Mouse (Mus musculus) hindbrain, embryonic 16.5 days (tissue): ENCODE results near the gene Pnkp. TPM values are rescaled to one million over a fixed set of nuclear protein-coding genes. Genes with fewer than 3 reads are reported as not detected.

Experiments used
- ATAC-seq: fragments of 200-750 bp; cut with Nextera tagmentation; 2 replicates; pipeline ENCODE4 v1.8.0; 2017; ENCODE audit warnings: moderate TSS enrichment, moderate library complexity
- H3K27ac ChIP-seq: fragments of 300-500 bp; sonication (generic); 2 replicates; pipeline ENCODE4 v1.5.1; 2014; ENCODE audit warnings: low read depth, mild to moderate bottlenecking, control low read depth, low read length, moderate library complexity
- H3K27me3 ChIP-seq: fragments of 300-500 bp; sonication (generic); replicated peaks from 2 replicates; pipeline ENCODE4 v1.6.1; 2014; ENCODE audit warnings: low read length; ENCODE audit not compliant: control insufficient read depth, insufficient read depth
- H3K36me3 ChIP-seq: fragments of 300-500 bp; sonication (generic); 2 replicates; pipeline ENCODE4 v1.6.1; 2014; ENCODE audit warnings: mild to moderate bottlenecking, low read length, moderate library complexity, mixed read lengths; ENCODE audit not compliant: control insufficient read depth, insufficient read depth
- H3K4me1 ChIP-seq: fragments of 300-500 bp; sonication (generic); 2 replicates; pipeline ENCODE4 v1.6.1; 2014; ENCODE audit warnings: low read depth, low read length; ENCODE audit not compliant: control insufficient read depth, insufficient read depth
- H3K4me2 ChIP-seq: fragments of 300-500 bp; sonication (generic); 2 replicates; pipeline ENCODE4 v1.6.1; 2014; ENCODE audit warnings: mild to moderate bottlenecking, low read length, control low read depth, moderate library complexity
- H3K4me3 ChIP-seq: fragments of 300-500 bp; sonication (generic); 2 replicates; pipeline ENCODE4 v1.5.1; 2014; ENCODE audit warnings: mild to moderate bottlenecking, low read length, control low read depth, moderate library complexity
- H3K9ac ChIP-seq: fragments of 300-500 bp; sonication (generic); 2 replicates; pipeline ENCODE4 v1.6.1; 2014; ENCODE audit warnings: low read depth, mild to moderate bottlenecking, control low read depth, low read length, moderate library complexity
- H3K9me3 ChIP-seq: fragments of 300-500 bp; sonication (generic); 2 replicates; pipeline ENCODE4 v1.6.1; 2014; ENCODE audit warnings: mild to moderate bottlenecking, low read length, moderate library complexity; ENCODE audit not compliant: control insufficient read depth
- WGBS: fragments of 180-500 bp; shearing (Covaris S2); extraction: QIAGEN DNeasy Blood & Tissue Kit; methylation state at CpG from one replicate; pipeline ENCODE4 v1.1.7; 2014; 5-methylcytosine and 5-hydroxymethylcytosine counted together
- polyA plus RNA-seq: library from polyadenylated mRNA; unstranded; fragments of >200 nt; fragmentation: Nextera tagmentation; extraction: Ambion mirVana; gene quantifications from 2 replicates; pipeline ENCODE4 v1.2.1, GENCODE M21; 2015

Gene Pnkp
- 30.1 and 34.0 TPM in 2 replicates for polyA plus RNA-seq

GRCm38 (mm10) chr7:44857042-44857552 is at the start of gene Pnkp:
Gene Pnkp, plus strand, starts transcription at chr7:44857139.
- peak within 1 kb of the TSS; percentile 80 for H3K4me3 ChIP-seq
- H3K4me2 ChIP-seq: peak within 1 kb of the TSS; percentile 90
- H3K9me3 ChIP-seq: no peaks in the 10 kb centered on the region
- ATAC-seq: peak; percentile 73
- peaks cover 31% of the 10 kb centered on the region for H3K4me1 ChIP-seq
- under 1% methylated on average over 32 of the region's 32 CpGs for WGBS
- H3K27me3 ChIP-seq: no peaks in the 10 kb centered on the region
- peak within 1 kb of the TSS; percentile 96 for H3K27ac ChIP-seq
- peaks cover 5% of the 10 kb centered on the region; the same call in 1 of the 2 replicates for H3K36me3 ChIP-seq
- peak within 1 kb of the TSS; percentile 86 for H3K9ac ChIP-seq

DNA sequence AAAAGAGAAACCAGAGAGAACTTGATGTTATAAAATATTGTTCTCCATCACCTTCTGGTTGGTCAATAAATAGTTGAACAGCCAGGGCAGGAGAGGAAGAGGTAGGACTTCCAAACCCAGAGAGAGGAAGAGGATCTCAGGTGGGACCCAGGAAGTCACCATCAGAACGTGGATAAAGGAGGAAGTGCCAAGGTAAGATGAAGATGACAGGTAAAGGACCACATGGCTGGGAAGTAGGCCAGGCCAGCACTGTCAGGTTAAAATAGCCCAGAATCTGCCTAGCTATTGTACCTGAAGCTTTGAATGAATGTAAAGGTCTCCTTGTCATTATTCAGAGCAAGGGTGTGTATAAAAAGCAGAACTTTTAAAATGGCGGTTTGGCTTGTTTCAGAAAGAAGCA is 48.0 kb upstream of the Pnkp start:
- H3K27me3 ChIP-seq: no peaks in the 10 kb centered on the region; the same call in 1 of the 2 replicates
- 95% methylated on average over 2 of the region's 2 CpGs for WGBS

DNA sequence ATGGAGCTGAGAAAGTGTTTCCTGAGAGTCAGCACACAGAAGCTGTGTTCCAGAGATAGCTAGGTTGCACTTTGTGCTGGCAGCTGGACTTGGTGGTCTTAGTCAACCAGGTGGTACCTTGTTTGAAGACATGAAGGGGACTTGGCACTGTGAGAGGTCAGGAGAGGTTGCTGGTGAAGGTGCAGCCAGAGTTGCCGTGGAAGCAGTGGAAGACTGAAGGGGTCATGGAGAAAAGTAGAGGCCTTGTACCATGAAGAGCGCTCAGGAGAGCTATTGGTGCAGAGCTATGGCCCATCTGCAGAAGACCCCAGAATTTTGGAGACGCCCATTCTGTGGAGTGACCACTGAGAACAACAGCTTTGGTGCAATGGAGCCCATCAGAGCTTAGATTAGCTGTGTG is 47.5 kb upstream of the Pnkp start:
- Histone ChIP-seq H3K27me3 (no peaks in the 10 kb centered on the region; the same call in 1 of the 2 replicates), H3K9ac (no peak overlapping the region), H3K4me3 (no peak overlapping the region), H3K36me3 (no peaks in the 10 kb centered on the region), H3K9me3 (no peaks in the 10 kb centered on the region), H3K4me2 (no peak overlapping the region), H3K27ac (no peak overlapping the region), H3K4me1 (no peaks in the 10 kb centered on the region)
- ATAC-seq: no peak
- 94% methylated on average over 3 of the region's 3 CpGs for WGBS

More for the DNA sequence above, 48.0 kb upstream of the Pnkp start:
- Histone ChIP-seq H3K4me2 (no peak overlapping the region), H3K4me3 (no peak overlapping the region), H3K9ac (no peak overlapping the region), H3K9me3 (no peaks in the 10 kb centered on the region), H3K4me1 (no peaks in the 10 kb centered on the region), H3K36me3 (no peaks in the 10 kb centered on the region), H3K27ac (no peak overlapping the region)
- no peak for ATAC-seq

- Histone ChIP-seq H3K9ac (no peak overlapping the region), H3K9me3 (no peaks in the 10 kb centered on the region), H3K27ac (no peak overlapping the region), H3K36me3 (no peaks in the 10 kb centered on the region), H3K4me3 (no peak overlapping the region), H3K4me1 (peaks cover 6% of the 10 kb centered on the region), H3K27me3 (no peaks in the 10 kb centered on the region), H3K4me2 (no peak overlapping the region)
- WGBS: 80% methylated on average over 4 of the region's 4 CpGs
- no peak for ATAC-seq
Measured at GRCm38 (mm10) chr7:44810365-44810764, 46.6 kb upstream of the Pnkp start.

GRCm38 (mm10) chr7:44810819-44811557 is 46.0 kb upstream of the Pnkp start:
- Histone ChIP-seq H3K4me1 (peaks cover 7% of the 10 kb centered on the region), H3K27ac (no peak overlapping the region), H3K36me3 (no peaks in the 10 kb centered on the region), H3K27me3 (no peaks in the 10 kb centered on the region), H3K4me2 (no peak overlapping the region), H3K9ac (no peak overlapping the region), H3K4me3 (no peak overlapping the region), H3K9me3 (no peaks in the 10 kb centered on the region)
- no peak for ATAC-seq
- WGBS: 92% methylated on average over 7 of the region's 7 CpGs

GRCm38 (mm10) chr7:44812651-44813325 is 44.2 kb upstream of the Pnkp start:
- H3K36me3 ChIP-seq: no peaks in the 10 kb centered on the region
- no peak for ATAC-seq
- no peak overlapping the region for H3K27ac ChIP-seq
- H3K9ac ChIP-seq: no peak overlapping the region
- no peak overlapping the region for H3K4me2 ChIP-seq
- H3K9me3 ChIP-seq: no peaks in the 10 kb centered on the region
- no peak overlapping the region for H3K4me3 ChIP-seq
- 94% methylated on average over 20 of the region's 20 CpGs for WGBS
- peaks cover 16% of the 10 kb centered on the region for H3K4me1 ChIP-seq
- no peaks in the 10 kb centered on the region for H3K27me3 ChIP-seq

- Histone ChIP-seq H3K27ac (no peak overlapping the region), H3K4me1 (peaks cover 28% of the 10 kb centered on the region), H3K9me3 (no peaks in the 10 kb centered on the region), H3K36me3 (no peaks in the 10 kb centered on the region), H3K4me2 (no peak overlapping the region), H3K27me3 (no peaks in the 10 kb centered on the region), H3K9ac (no peak overlapping the region), H3K4me3 (no peak overlapping the region)
- 87% methylated on average over 3 of the region's 3 CpGs for WGBS
- no peak for ATAC-seq
Measured at GRCm38 (mm10) chr7:44813985-44814384, 43.0 kb upstream of the Pnkp start.

DNA sequence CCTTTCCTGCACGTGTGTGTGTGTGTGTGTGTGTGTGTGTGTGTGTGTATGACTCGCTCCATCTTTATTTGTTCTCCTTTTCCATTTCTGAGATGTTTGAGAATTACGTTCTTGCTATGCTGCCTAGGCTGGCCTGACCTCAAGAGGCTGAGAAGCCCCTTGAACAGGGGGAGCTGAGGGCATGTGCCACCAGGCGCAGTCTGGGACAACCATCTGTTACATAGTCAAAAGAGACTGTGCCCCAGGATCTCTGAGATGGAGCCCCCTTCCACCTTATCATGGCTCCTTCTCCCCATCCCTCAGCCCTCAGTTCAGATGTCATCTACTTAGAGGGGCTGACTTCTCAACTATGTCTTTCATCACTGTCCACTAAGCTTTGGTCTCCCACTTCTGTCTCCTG is 42.5 kb upstream of the Pnkp start:
- Histone ChIP-seq H3K4me3 (no peak overlapping the region), H3K36me3 (no peaks in the 10 kb centered on the region), H3K4me2 (no peak overlapping the region), H3K27me3 (no peaks in the 10 kb centered on the region), H3K9ac (no peak overlapping the region), H3K9me3 (no peaks in the 10 kb centered on the region), H3K4me1 (peaks cover 29% of the 10 kb centered on the region), H3K27ac (no peak overlapping the region)
- ATAC-seq: no peak
- WGBS: 92% methylated on average over 4 of the region's 4 CpGs

- H3K4me3 ChIP-seq: peak overlapping the region; percentile 82
- H3K4me2 ChIP-seq: peak overlapping the region; percentile 61
- 26% methylated on average over 14 of the region's 14 CpGs for WGBS
- peak overlapping the region; percentile 73 for H3K27ac ChIP-seq
- no peaks in the 10 kb centered on the region for H3K9me3 ChIP-seq
- H3K36me3 ChIP-seq: no peaks in the 10 kb centered on the region
- peak overlapping the region; percentile 47; the same call in 1 of the 2 replicates for H3K9ac ChIP-seq
- 0 out of 2 replicates have a peak, but pooled peaks have one; percentile 0 for ATAC-seq
- H3K27me3 ChIP-seq: no peaks in the 10 kb centered on the region
- H3K4me1 ChIP-seq: peaks cover 32% of the 10 kb centered on the region
Measured at GRCm38 (mm10) chr7:44814952-44815553, 41.9 kb upstream of the Pnkp start.
